Mouse (Mus musculus): Measurements from ENCODE around the gene Fam161b.
"Not testable (repeated sequence)": the region's sequence is repeated elsewhere in the genome, so short reads cannot be mapped to it uniquely, and the experiment has no call there.

The Fam161b gene

GRCm38 (mm10) chr12:84382369-84382768 is 20.7 kb upstream of the Fam161b start:
- no peak for DNase-seq (ENCODE audit: low read depth, low spot score)

- DNase-seq (ENCODE audit: low read depth, low spot score) = no peak
Measured at GRCm38 (mm10) chr12:84373831-84374481, 12.3 kb upstream of the Fam161b start.

- no peak for DNase-seq (ENCODE audit: low read depth, low spot score)
Measured at GRCm38 (mm10) chr12:84371647-84372046, 10.0 kb upstream of the Fam161b start.

GRCm38 (mm10) chr12:84366971-84367370 is 5.3 kb upstream of the Fam161b start:
- no peak for DNase-seq (ENCODE audit: low read depth, low spot score)

- DNase-seq (ENCODE audit: low read depth, low spot score) = no peak
Measured at GRCm38 (mm10) chr12:84365137-84365536, 3.5 kb upstream of the Fam161b start.

GRCm38 (mm10) chr12:84364291-84364690 is 2.7 kb upstream of the Fam161b start:
- no peak for DNase-seq (ENCODE audit: low read depth, low spot score)

- DNase-seq (ENCODE audit: low read depth, low spot score) = no peak
Measured at GRCm38 (mm10) chr12:84362872-84363271, 1.2 kb upstream of the Fam161b start.

- DNase-seq (ENCODE audit: low read depth, low spot score) = not testable (repeated sequence)
Measured at GRCm38 (mm10) chr12:84358699-84359098, 2.9 kb downstream of the Fam161b start.

- DNase-seq (ENCODE audit: low read depth, low spot score) = no peak
Measured at GRCm38 (mm10) chr12:84347192-84347591, 14.4 kb downstream of the Fam161b start.

GRCm38 (mm10) chr12:84336963-84337625 is 24.5 kb downstream of the Fam161b start:
- DNase-seq (ENCODE audit: low read depth, low spot score) = no peak

GRCm38 (mm10) chr12:84327111-84327512 is 34.5 kb downstream of the Fam161b start:
- DNase-seq (ENCODE audit: low read depth, low spot score) = no peak

GRCm38 (mm10) chr12:84316721-84317621 is 44.7 kb downstream of the Fam161b start, which contains the start of gene Zfp410:
Gene Zfp410 (plus strand): TSS chr12:84316852.
- peak; percentile 64 for DNase-seq (ENCODE audit: low read depth, low spot score)

GRCm38 (mm10) chr12:84316006-84316405 is 45.6 kb downstream of the Fam161b start:
- no peak for DNase-seq (ENCODE audit: low read depth, low spot score)

- DNase-seq (ENCODE audit: low read depth, low spot score) = no peak
Measured at GRCm38 (mm10) chr12:84311306-84311705, 50.3 kb downstream of the Fam161b start.

GRCm38 (mm10) chr12:84304554-84304953 is 57.1 kb downstream of the Fam161b start:
- DNase-seq (ENCODE audit: low read depth, low spot score) = no peak

- DNase-seq (ENCODE audit: low read depth, low spot score) = no peak
Measured at GRCm38 (mm10) chr12:84304101-84304500, 57.5 kb downstream of the Fam161b start.

- DNase-seq (ENCODE audit: low read depth, low spot score) = no peak
Measured at GRCm38 (mm10) chr12:84299265-84299664, 62.4 kb downstream of the Fam161b start.

- DNase-seq (ENCODE audit: low read depth, low spot score) = no peak
Measured at GRCm38 (mm10) chr12:84297851-84298250, 63.8 kb downstream of the Fam161b start.
